Mouse (Mus musculus): ENCODE measurements around the gene Dnase1. TPM values are rescaled to one million over a fixed set of nuclear protein-coding genes. Genes with fewer than 3 reads are reported as not detected.

Dnase1 gene
- polyA plus RNA-seq, 2 experiments: 0.86 TPM; not detected in 1

DNA sequence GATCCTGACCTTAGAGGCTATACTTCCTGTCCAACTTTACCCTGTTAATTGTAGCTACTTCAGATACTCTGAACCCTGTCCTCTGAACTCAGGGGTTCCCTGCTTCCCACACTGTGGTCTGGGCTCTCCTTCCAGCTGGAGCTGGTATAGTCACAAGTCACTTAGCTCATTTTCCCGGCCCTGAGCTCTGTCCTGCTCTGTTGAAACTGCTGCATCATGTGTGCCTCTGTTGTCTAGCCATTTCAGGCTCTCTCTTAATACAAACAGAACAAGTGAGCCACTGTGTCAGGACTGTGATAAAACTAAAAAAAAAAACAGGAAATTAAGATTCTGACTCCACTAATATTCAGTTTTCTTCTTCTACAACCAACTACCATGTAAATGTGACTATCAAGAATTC lies 10.1 kb upstream of the Dnase1 start:
- Histone ChIP-seq H3K9ac (replicated peaks) (no peak overlapping the region), H3K9me3 (ENCODE audit: control insufficient read depth, low read length) (no peaks in the 10 kb centered on the region), H3K4me3 (ENCODE audit: insufficient read depth in 1 of 2, low read depth in 2 of 2, low read length in 2 of 2) (no peak overlapping the region), H3K36me3 (replicated peaks; ENCODE audit: control insufficient read depth, insufficient read depth, low read depth) (no peaks in the 10 kb centered on the region), H3K27me3 (ENCODE audit: control insufficient read depth, insufficient read depth, low read length) (no peaks in the 10 kb centered on the region), H3K4me2 (ENCODE audit: low read depth) (no peak overlapping the region), H3K27ac (no peak overlapping the region), H3K4me1 (replicated peaks; ENCODE audit: control insufficient read depth in 2 of 2, insufficient read depth in 2 of 2, low read length in 1 of 2) (no peaks in the 10 kb centered on the region; a peak in 1 of 4 replicates)
- DNase-seq (ENCODE audit: low read depth in 3 of 3, low spot score in 3 of 3) (no peak), ATAC-seq (ENCODE audit: insufficient read depth) (no peak)
- TF ChIP-seq CTCF (IDR thresholded peaks at IDR 0.05; ENCODE audit: low read depth): no peak
- TF ChIP-seq EP300 (IDR thresholded peaks at IDR 0.05; ENCODE audit: low read depth): no peak
- WGBS (ENCODE audit: insufficient replicate concordance): 31% methylated on average over 1 of the region's 1 CpGs

DNA sequence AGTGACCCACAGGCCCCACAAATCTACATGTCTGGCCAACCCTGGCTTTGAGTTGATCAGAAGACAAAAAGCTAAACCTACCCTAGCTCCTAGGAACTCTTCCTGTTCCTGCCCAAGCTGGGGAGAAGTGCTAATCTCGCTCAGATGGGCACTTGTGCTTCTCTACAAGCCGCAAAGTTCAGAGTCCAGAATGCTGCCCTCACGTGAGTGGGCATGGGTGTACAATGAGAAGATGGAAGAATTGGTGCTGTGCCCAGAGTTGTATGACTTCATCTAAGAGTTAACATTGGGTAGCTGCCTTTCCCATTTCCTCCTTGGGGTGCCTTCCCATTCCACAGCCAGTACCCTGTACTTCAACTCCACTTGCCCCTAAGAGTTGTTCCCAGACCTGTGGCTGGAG lies 9.5 kb upstream of the Dnase1 start:
- WGBS (ENCODE audit: insufficient replicate concordance): 50% methylated on average over 3 of the region's 3 CpGs

DNA sequence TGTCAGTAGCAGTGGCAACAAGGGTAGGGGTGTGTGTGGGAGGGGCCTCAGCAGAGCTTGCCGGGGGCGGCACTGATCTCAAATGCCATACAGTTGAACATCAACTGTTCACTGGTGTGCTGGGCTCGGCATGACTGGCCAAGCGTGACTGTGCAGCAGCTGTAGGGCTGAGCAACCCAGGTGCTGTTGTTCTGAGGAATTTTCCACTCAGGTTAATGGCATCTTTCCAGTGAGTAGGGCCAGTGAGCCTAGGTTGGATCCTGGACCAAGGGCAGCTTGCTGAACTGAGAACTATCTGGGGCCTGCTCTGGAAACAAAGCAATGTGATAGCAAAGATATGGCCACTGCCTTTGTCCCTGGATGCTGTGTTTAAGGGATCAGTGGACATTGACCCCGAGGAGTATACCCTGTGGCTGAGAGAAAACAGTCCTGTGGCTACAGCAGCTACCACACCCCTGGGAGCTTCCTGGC lies 7.3 kb upstream of the Dnase1 start:
- no peak for ATAC-seq (ENCODE audit: insufficient read depth)
- H3K27me3 ChIP-seq (ENCODE audit: control insufficient read depth, insufficient read depth, low read length): no peaks in the 10 kb centered on the region
- H3K36me3 ChIP-seq (replicated peaks; ENCODE audit: control insufficient read depth, insufficient read depth, low read depth): no peaks in the 10 kb centered on the region
- no peak overlapping the region for H3K9ac ChIP-seq (replicated peaks)
- 76% methylated on average over 5 of the region's 5 CpGs for WGBS (ENCODE audit: insufficient replicate concordance)
- no peak for DNase-seq (ENCODE audit: low read depth in 3 of 3, low spot score in 3 of 3)
- no peaks in the 10 kb centered on the region for H3K9me3 ChIP-seq (ENCODE audit: control insufficient read depth, low read length)
- no peak overlapping the region for H3K27ac ChIP-seq
- TF ChIP-seq EP300 (IDR thresholded peaks at IDR 0.05; ENCODE audit: low read depth) (no peak), CTCF (IDR thresholded peaks at IDR 0.05; ENCODE audit: low read depth) (no peak)
- peaks cover 13 to 17% of the 10 kb centered on the region in 2 experiments for H3K4me1 ChIP-seq (replicated peaks; ENCODE audit: control insufficient read depth in 2 of 2, insufficient read depth in 2 of 2, low read length in 1 of 2)
- H3K4me2 ChIP-seq (ENCODE audit: low read depth): no peak overlapping the region
- H3K4me3 ChIP-seq (ENCODE audit: insufficient read depth in 1 of 2, low read depth in 2 of 2, low read length in 2 of 2): no peak overlapping the region

More for the DNA sequence above, 9.5 kb upstream of the Dnase1 start:
- Histone ChIP-seq H3K4me1 (replicated peaks; ENCODE audit: control insufficient read depth in 2 of 2, insufficient read depth in 2 of 2, low read length in 1 of 2) (peaks cover under 1 to 1% of the 10 kb centered on the region in 2 experiments; a peak in 3 of 4 replicates), H3K4me2 (ENCODE audit: low read depth) (no peak overlapping the region), H3K27ac (no peak overlapping the region), H3K9me3 (ENCODE audit: control insufficient read depth, low read length) (no peaks in the 10 kb centered on the region), H3K9ac (replicated peaks) (no peak overlapping the region), H3K27me3 (ENCODE audit: control insufficient read depth, insufficient read depth, low read length) (no peaks in the 10 kb centered on the region), H3K36me3 (replicated peaks; ENCODE audit: control insufficient read depth, insufficient read depth, low read depth) (no peaks in the 10 kb centered on the region), H3K4me3 (ENCODE audit: insufficient read depth in 1 of 2, low read depth in 2 of 2, low read length in 2 of 2) (no peak overlapping the region)
- DNase-seq (ENCODE audit: low read depth in 3 of 3, low spot score in 3 of 3) (no peak), ATAC-seq (ENCODE audit: insufficient read depth) (no peak)
- TF ChIP-seq EP300 (IDR thresholded peaks at IDR 0.05; ENCODE audit: low read depth) (no peak), CTCF (IDR thresholded peaks at IDR 0.05; ENCODE audit: low read depth) (no peak)

DNA sequence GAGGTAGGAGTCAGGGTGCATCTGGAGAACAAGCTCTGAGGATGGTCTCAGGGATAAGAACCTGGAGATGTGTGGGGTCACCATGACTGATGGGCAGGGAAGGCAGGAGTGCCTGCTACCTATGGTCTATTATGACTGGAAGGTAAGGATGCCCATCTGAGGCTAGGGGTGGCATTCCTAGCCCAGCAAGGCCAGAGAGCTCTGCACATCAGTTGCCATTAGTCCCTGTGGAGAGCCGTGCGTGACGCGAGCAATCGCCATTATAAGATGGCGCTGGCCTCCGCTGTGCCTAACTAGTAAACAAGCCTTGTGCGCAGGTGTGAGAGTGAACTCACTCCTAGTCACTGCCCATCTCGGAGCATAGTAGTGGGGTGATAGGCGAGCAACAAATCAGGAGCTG lies 6.2 kb upstream of the Dnase1 start:
- no peak overlapping the region for H3K4me2 ChIP-seq (ENCODE audit: low read depth)
- H3K27ac ChIP-seq: no peak overlapping the region
- H3K9me3 ChIP-seq (ENCODE audit: control insufficient read depth, low read length): no peaks in the 10 kb centered on the region
- H3K4me3 ChIP-seq (ENCODE audit: insufficient read depth in 1 of 2, low read depth in 2 of 2, low read length in 2 of 2): no peak overlapping the region
- TF ChIP-seq EP300 (IDR thresholded peaks at IDR 0.05; ENCODE audit: low read depth) (no peak), CTCF (IDR thresholded peaks at IDR 0.05; ENCODE audit: low read depth) (no peak)
- no peaks in the 10 kb centered on the region for H3K27me3 ChIP-seq (ENCODE audit: control insufficient read depth, insufficient read depth, low read length)
- no peaks in the 10 kb centered on the region for H3K36me3 ChIP-seq (replicated peaks; ENCODE audit: control insufficient read depth, insufficient read depth, low read depth)
- ATAC-seq (ENCODE audit: insufficient read depth) (no peak), DNase-seq (ENCODE audit: low read depth in 3 of 3, low spot score in 3 of 3) (no peak)
- H3K9ac ChIP-seq (replicated peaks): no peak overlapping the region
- H3K4me1 ChIP-seq (replicated peaks; ENCODE audit: control insufficient read depth in 2 of 2, insufficient read depth in 2 of 2, low read length in 1 of 2): peaks cover 13 to 19% of the 10 kb centered on the region in 2 experiments
- WGBS (ENCODE audit: insufficient replicate concordance): 85% methylated on average over 10 of the region's 10 CpGs

DNA sequence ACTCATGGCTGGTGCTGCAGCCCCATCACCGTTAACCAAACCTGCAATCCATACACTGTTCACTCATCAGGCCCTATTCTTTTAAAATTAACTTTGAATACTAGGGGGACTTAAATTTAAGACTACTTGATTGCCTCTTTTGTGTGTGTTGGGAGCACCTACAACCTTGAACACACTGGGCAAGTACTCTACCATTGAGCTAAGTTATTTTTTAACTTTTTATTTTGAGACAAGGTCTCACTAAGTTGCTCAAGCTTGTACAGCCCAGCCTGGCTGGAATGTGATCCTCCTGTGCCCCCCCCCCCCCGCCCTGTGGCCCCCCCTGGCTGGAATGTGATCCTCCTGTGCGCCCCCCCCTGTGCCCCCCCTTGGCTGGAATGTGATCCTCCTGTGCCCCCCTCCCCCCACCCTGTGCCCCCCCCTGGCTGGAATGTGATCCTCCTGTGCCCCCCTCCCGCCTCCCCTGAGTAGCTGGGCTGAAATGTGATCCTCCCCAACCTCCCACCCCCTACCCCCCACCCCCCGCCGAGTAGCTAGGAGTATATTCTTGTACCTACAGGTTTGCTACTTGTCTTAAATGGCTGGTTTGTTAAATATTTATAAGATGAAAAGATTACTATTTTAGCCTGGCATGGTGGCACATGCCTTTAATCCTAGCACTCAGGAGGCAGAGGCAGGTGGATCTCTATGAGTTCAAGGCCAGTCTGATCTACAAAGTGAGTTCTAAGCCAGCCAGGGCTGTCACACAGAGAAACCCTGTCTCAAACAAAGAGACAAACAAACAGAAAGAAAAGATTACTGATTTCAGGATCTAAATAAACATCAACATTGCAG lies 5.1 kb upstream of the Dnase1 start:
- WGBS (ENCODE audit: insufficient replicate concordance): 54% methylated on average over 5 of the region's 6 CpGs
- no peak overlapping the region for H3K4me2 ChIP-seq (ENCODE audit: low read depth)
- H3K4me1 ChIP-seq (replicated peaks; ENCODE audit: control insufficient read depth in 2 of 2, insufficient read depth in 2 of 2, low read length in 1 of 2): peaks cover 13 to 19% of the 10 kb centered on the region in 2 experiments
- H3K27me3 ChIP-seq (ENCODE audit: control insufficient read depth, insufficient read depth, low read length): no peaks in the 10 kb centered on the region
- H3K9ac ChIP-seq (replicated peaks): no peak overlapping the region
- H3K27ac ChIP-seq: no peak overlapping the region
- no peak overlapping the region for H3K4me3 ChIP-seq (ENCODE audit: insufficient read depth in 1 of 2, low read depth in 2 of 2, low read length in 2 of 2)
- DNase-seq (ENCODE audit: low read depth in 3 of 3, low spot score in 3 of 3) (no peak), ATAC-seq (ENCODE audit: insufficient read depth) (no peak)
- H3K36me3 ChIP-seq (replicated peaks; ENCODE audit: control insufficient read depth, insufficient read depth, low read depth): no peaks in the 10 kb centered on the region
- TF ChIP-seq EP300 (IDR thresholded peaks at IDR 0.05; ENCODE audit: low read depth) (no peak), CTCF (IDR thresholded peaks at IDR 0.05; ENCODE audit: low read depth) (no peak)
- H3K9me3 ChIP-seq (ENCODE audit: control insufficient read depth, low read length): no peaks in the 10 kb centered on the region

All from liver, embryonic 14.5 days (tissue).